Mouse (Mus musculus) embryonic fibroblast, embryonic 13.5 days (primary cell): ENCODE data around the gene Bag6. TPM values are rescaled to one million over a fixed set of nuclear protein-coding genes. Genes with fewer than 3 reads are reported as not detected.

Experiments used
- H3K27ac ChIP-seq: 2 replicates; pipeline ENCODE4 v1.5.1; 2012; ENCODE audit warnings: low read length, control low read depth, inconsistent platforms; ENCODE audit not compliant: insufficient read depth
- H3K4me1 ChIP-seq: 2 replicates; pipeline ENCODE4 v1.6.1; 2011; ENCODE audit warnings: low read length; ENCODE audit not compliant: control insufficient read depth, insufficient read depth
- H3K4me3 ChIP-seq: 2 replicates; pipeline ENCODE4 v1.5.1; 2011; ENCODE audit warnings: mild to moderate bottlenecking, control low read depth, low read length; ENCODE audit not compliant: insufficient read depth
- CTCF ChIP-seq: IDR thresholded peaks from 2 replicates; pipeline ENCODE4 v1.5.1; 2011; ENCODE audit warnings: mild to moderate bottlenecking, control low read depth, low read length, moderate library complexity, borderline replicate concordance; ENCODE audit not compliant: insufficient read depth
- POLR2A ChIP-seq: IDR thresholded peaks from 2 replicates; pipeline ENCODE4 v1.6.1; 2011; ENCODE audit warnings: low read depth, mild to moderate bottlenecking, control low read depth, low read length, moderate library complexity
- polyA plus RNA-seq: library from polyadenylated mRNA; stranded (reverse); fragments of >200 nt; gene quantifications from 2 replicates; pipeline ENCODE4 v1.2.4, GENCODE M21; 2011; ENCODE audit warnings: low read depth; ENCODE audit not compliant: missing spikeins, insufficient read length

Bag6 gene
- polyA plus RNA-seq, 1 experiment = 196 TPM

- H3K4me1 ChIP-seq = no peaks in the 10 kb centered on the region
- H3K27ac ChIP-seq = peak within 1 kb of the TSS; percentile 96
- TF ChIP-seq CTCF = no peak
- peak; percentile 88 for TF ChIP-seq POLR2A
These were observed 29.8 kb downstream of the Bag6 start, which contains the start of gene Prrc2a for GRCm38 (mm10) chr17:35164568-35165450. Gene Prrc2a, minus strand, starts transcription at chr17:35164897.

GRCm38 (mm10) chr17:35165451-35166155 lies 30.6 kb downstream of the Bag6 start:
- peak overlapping the region; percentile 96 for H3K27ac ChIP-seq
- TF ChIP-seq POLR2A = no peak
- TF ChIP-seq CTCF = no peak
- H3K4me1 ChIP-seq = no peaks in the 10 kb centered on the region
- peak overlapping the region; percentile 44 for H3K4me3 ChIP-seq

More at GRCm38 (mm10) chr17:35164568-35165450, 29.8 kb downstream of the Bag6 start, which contains the start of gene Prrc2a:
- peak within 1 kb of the TSS; percentile 100 for H3K4me3 ChIP-seq

- Histone ChIP-seq H3K27ac (no peak overlapping the region), H3K4me1 (no peaks in the 10 kb centered on the region), H3K4me3 (no peak overlapping the region)
- TF ChIP-seq CTCF (no peak), POLR2A (no peak)
These were observed 31.5 kb downstream of the Bag6 start for GRCm38 (mm10) chr17:35166352-35167035.

GRCm38 (mm10) chr17:35167794-35168193 lies 32.8 kb downstream of the Bag6 start:
- Histone ChIP-seq H3K27ac (no peak overlapping the region), H3K4me1 (no peaks in the 10 kb centered on the region), H3K4me3 (no peak overlapping the region)
- TF ChIP-seq CTCF (no peak), POLR2A (no peak)

GRCm38 (mm10) chr17:35168541-35169207 lies 33.7 kb downstream of the Bag6 start:
- Histone ChIP-seq H3K4me3 (no peak overlapping the region), H3K4me1 (no peaks in the 10 kb centered on the region), H3K27ac (no peak overlapping the region)
- TF ChIP-seq CTCF (no peak), POLR2A (no peak)

- Histone ChIP-seq H3K27ac (no peak overlapping the region), H3K4me1 (peaks cover 3% of the 10 kb centered on the region; the same call in 1 of the 2 replicates), H3K4me3 (no peak overlapping the region)
- TF ChIP-seq CTCF (no peak), POLR2A (no peak)
These were observed 37.7 kb downstream of the Bag6 start for GRCm38 (mm10) chr17:35172445-35173234.

GRCm38 (mm10) chr17:35173329-35173728 lies 38.4 kb downstream of the Bag6 start:
- TF ChIP-seq POLR2A (no peak), CTCF (no peak)
- peaks cover 3% of the 10 kb centered on the region; the same call in 1 of the 2 replicates for H3K4me1 ChIP-seq
- H3K27ac ChIP-seq = no peak overlapping the region
- no peak overlapping the region for H3K4me3 ChIP-seq

GRCm38 (mm10) chr17:35174201-35174977 lies 39.4 kb downstream of the Bag6 start:
- no peak overlapping the region for H3K27ac ChIP-seq
- no peak overlapping the region for H3K4me3 ChIP-seq
- H3K4me1 ChIP-seq = peaks cover 3% of the 10 kb centered on the region; the same call in 1 of the 2 replicates
- TF ChIP-seq POLR2A (no peak), CTCF (no peak)
